Mouse (Mus musculus) heart, postnatal 0 days (tissue): ENCODE data around the gene Cacng5. TPM values are rescaled to one million over a fixed set of nuclear protein-coding genes. Genes with fewer than 3 reads are reported as not detected.

ENCODE experiments used
- ATAC-seq: fragments of 200-750 bp; cut with Nextera tagmentation; 2 replicates; pipeline ENCODE4 v1.8.0; 2017; ENCODE audit warnings: low read depth, moderate number of reproducible peaks, moderate library complexity; ENCODE audit not compliant: insufficient read depth
- DNase-seq: peaks from one replicate; pipeline ENCODE4 v3.0.0-alpha.2; 2016; ENCODE audit warnings: low spot score
- H3K27ac ChIP-seq: fragments of 300-500 bp; sonication (generic); 2 replicates; pipeline ENCODE4 v1.5.1; 2014; ENCODE audit warnings: low read depth, mild to moderate bottlenecking
- H3K27me3 ChIP-seq: fragments of 300-500 bp; sonication (generic); 2 replicates; pipeline ENCODE4 v1.6.1; 2014; ENCODE audit warnings: low read length, mixed read lengths; ENCODE audit not compliant: control insufficient read depth, insufficient read depth
- H3K36me3 ChIP-seq: fragments of 300-500 bp; sonication (generic); replicated peaks from 2 replicates; pipeline ENCODE4 v1.6.1; 2014; ENCODE audit warnings: low read length, mixed read lengths; ENCODE audit not compliant: control insufficient read depth, insufficient read depth
- H3K4me1 ChIP-seq: fragments of 300-500 bp; sonication (generic); 2 replicates; pipeline ENCODE4 v1.6.1; 2014; ENCODE audit warnings: antibody characterized with exemption; ENCODE audit not compliant: control insufficient read depth, insufficient read depth
- H3K4me2 ChIP-seq: fragments of 300-500 bp; sonication (generic); 2 replicates; pipeline ENCODE4 v1.6.1; 2014; ENCODE audit warnings: low read depth, mild to moderate bottlenecking, low read length, moderate library complexity
- H3K4me3 ChIP-seq: fragments of 300-500 bp; sonication (generic); 2 replicates; pipeline ENCODE4 v1.5.1; 2014; ENCODE audit warnings: low read depth, low read length
- H3K9ac ChIP-seq: fragments of 300-500 bp; sonication (generic); replicated peaks from 2 replicates; pipeline ENCODE4 v1.6.1; 2014; ENCODE audit warnings: low read depth, low read length, mixed read lengths
- H3K9me3 ChIP-seq: fragments of 300-500 bp; sonication (generic); replicated peaks from 2 replicates; pipeline ENCODE4 v1.6.1; 2016; ENCODE audit warnings: low read length; ENCODE audit not compliant: control insufficient read depth
- CTCF ChIP-seq: IDR thresholded peaks from 2 replicates; pipeline ENCODE4 v1.5.1; 2016; ENCODE audit warnings: antibody characterized with exemption, control low read depth, low read depth
- EP300 ChIP-seq: IDR thresholded peaks from 2 replicates; pipeline ENCODE4 v1.6.1; 2016; ENCODE audit warnings: antibody characterized with exemption, low read depth
- WGBS: fragments of 180-500 bp; shearing (Covaris S2); extraction: QIAGEN DNeasy Blood & Tissue Kit; methylation state at CpG from one replicate; pipeline ENCODE4 v1.1.7; 2014; 5-methylcytosine and 5-hydroxymethylcytosine counted together
- polyA plus RNA-seq: library from polyadenylated mRNA; unstranded; fragments of >200 nt; fragmentation: Nextera tagmentation; extraction: Ambion mirVana; gene quantifications from 2 replicates; pipeline ENCODE4 v1.2.1, GENCODE M21; 2015
- total RNA-seq: library from RNA; depleted of rRNA; stranded (reverse); fragments of >200 nt; gene quantifications from 2 replicates; pipeline ENCODE4 v1.2.3, GENCODE M21; 2014; ENCODE audit warnings: low replicate concordance

Cacng5 gene
- total and polyA plus RNA-seq, 2 experiments from 2014 or later: not detected

DNA sequence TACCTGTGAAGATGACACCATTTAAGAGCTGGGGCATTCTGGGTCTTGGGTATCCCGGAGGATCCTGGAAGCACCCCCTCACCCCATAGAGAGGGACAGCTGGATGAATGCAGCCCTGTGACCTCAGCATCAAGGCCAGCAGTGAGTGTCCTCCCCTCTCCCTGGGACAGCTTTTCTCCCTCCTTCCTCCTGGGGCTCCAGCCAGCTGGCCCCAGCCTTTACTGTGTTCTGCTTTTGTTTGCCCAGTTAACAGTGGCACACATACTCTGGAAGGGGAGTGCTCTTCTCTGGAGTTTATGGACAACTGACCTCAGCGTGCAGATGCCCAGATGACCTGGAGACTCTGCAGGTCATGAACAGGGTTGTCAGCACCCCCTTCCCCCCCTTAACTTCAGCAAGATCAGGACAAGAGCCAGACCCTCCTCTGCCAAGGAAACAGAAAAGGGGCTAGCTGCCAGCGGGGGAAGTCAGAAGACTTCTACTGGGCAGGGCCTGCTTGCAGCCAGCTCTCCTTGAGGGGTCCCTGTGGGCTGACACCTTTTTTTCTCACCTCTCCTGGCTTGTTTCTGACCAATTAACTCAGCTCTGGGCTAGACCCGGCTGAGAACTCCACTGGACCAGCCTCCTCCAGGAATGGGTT is 10.8 kb downstream of the Cacng5 start:
- Histone ChIP-seq H3K27me3 (no peaks in the 10 kb centered on the region), H3K4me3 (no peak overlapping the region), H3K36me3 (no peaks in the 10 kb centered on the region), H3K9me3 (no peaks in the 10 kb centered on the region), H3K4me1 (no peaks in the 10 kb centered on the region), H3K4me2 (no peak overlapping the region), H3K9ac (no peak overlapping the region), H3K27ac (no peak overlapping the region)
- ATAC-seq: no peak
- 15% methylated on average over 4 of the region's 4 CpGs for WGBS
- no peak for TF ChIP-seq EP300
- no peak for TF ChIP-seq CTCF
- DNase-seq: no peak

GRCm38 (mm10) chr11:107900470-107900869 is 14.4 kb downstream of the Cacng5 start:
- ATAC-seq (no peak), DNase-seq (no peak)
- no peaks in the 10 kb centered on the region for H3K36me3 ChIP-seq
- no peaks in the 10 kb centered on the region for H3K9me3 ChIP-seq
- no peaks in the 10 kb centered on the region for H3K27me3 ChIP-seq
- H3K4me2 ChIP-seq: no peak overlapping the region
- WGBS: 43% methylated on average over 4 of the region's 4 CpGs
- no peak overlapping the region for H3K9ac ChIP-seq
- H3K4me3 ChIP-seq: no peak overlapping the region
- TF ChIP-seq EP300: no peak
- H3K27ac ChIP-seq: no peak overlapping the region
- no peaks in the 10 kb centered on the region for H3K4me1 ChIP-seq

- Histone ChIP-seq H3K27me3 (no peaks in the 10 kb centered on the region), H3K4me2 (no peak overlapping the region), H3K27ac (no peak overlapping the region), H3K4me1 (no peaks in the 10 kb centered on the region), H3K36me3 (no peaks in the 10 kb centered on the region), H3K4me3 (no peak overlapping the region), H3K9me3 (no peaks in the 10 kb centered on the region), H3K9ac (no peak overlapping the region)
- TF ChIP-seq CTCF: no peak
- no peak for TF ChIP-seq EP300
- ATAC-seq: no peak
- DNase-seq: no peak
- WGBS: 41% methylated on average over 2 of the region's 2 CpGs
Observed at GRCm38 (mm10) chr11:107898698-107899097, 16.2 kb downstream of the Cacng5 start.

DNA sequence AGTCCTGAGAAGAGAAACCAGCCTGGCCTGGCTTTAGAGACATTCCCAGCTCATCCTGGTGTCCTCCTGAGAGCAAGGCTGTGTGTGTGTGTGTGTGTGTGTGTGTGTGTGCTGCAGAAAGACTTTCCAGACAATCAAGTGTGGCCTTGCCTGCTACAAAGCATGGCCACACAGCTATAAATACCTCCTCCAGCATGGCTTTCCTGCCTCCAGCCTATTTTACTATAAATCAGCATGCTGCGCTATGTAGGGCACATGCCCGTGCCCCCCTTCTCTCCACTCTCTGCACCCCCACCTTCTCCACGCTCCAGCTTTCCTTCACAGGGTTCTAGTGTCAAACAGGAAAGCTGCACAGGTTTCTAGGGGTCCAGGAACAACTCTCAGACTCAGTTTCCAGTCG is 19.2 kb downstream of the Cacng5 start:
- Histone ChIP-seq H3K9me3 (no peaks in the 10 kb centered on the region), H3K9ac (no peak overlapping the region), H3K4me2 (no peak overlapping the region), H3K4me1 (no peaks in the 10 kb centered on the region), H3K4me3 (no peak overlapping the region), H3K27me3 (no peaks in the 10 kb centered on the region), H3K36me3 (no peaks in the 10 kb centered on the region), H3K27ac (no peak overlapping the region)
- TF ChIP-seq EP300 (no peak), CTCF (no peak)
- WGBS: 52% methylated on average over 4 of the region's 4 CpGs
- no peak for ATAC-seq
- no peak for DNase-seq

DNA sequence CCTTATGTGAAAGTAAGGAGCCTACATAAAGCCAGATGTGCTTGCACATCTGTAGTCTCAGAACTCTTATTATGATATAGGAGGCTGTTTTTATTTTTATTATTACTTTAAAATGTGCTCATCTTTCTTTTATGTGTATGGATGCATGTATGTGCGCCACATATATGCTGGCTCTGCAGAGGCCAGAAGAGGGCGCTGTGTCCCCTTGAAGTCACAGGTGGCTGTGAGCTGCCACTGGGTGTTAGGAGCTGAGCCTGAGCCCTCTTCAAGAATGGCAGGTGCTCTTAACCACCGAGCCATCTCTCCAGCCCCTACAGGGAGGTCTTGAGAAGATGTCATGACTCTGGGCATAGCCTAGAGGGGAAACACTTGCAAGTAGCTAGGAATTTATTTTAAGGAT is 23.5 kb downstream of the Cacng5 start:
- Histone ChIP-seq H3K27me3 (no peaks in the 10 kb centered on the region), H3K9me3 (no peaks in the 10 kb centered on the region), H3K4me3 (no peak overlapping the region), H3K4me1 (no peaks in the 10 kb centered on the region), H3K4me2 (no peak overlapping the region), H3K27ac (no peak overlapping the region), H3K9ac (no peak overlapping the region), H3K36me3 (no peaks in the 10 kb centered on the region)
- no peak for DNase-seq
- no peak for TF ChIP-seq EP300
- no peak for TF ChIP-seq CTCF
- ATAC-seq: no peak
- WGBS: 85% methylated on average over 3 of the region's 3 CpGs

DNA sequence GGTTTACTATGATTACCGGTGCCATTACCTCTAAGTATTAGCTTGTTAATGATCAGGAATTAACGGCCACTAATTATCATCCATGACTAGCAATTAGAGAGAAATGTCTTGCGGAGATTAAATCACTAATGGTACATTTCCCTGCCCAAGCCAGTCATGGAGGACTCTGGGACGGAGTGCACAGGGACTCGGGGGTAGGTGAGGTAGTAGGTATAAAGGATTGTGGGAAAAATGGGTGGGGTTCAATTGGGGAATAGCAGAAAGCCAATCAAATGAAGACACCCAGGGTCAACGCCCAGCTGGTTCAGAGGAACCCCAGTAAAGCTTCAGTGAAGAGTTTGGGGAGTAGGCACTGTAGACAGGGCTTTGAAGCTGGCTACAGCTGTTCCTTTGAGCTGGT is 27.5 kb downstream of the Cacng5 start:
- no peaks in the 10 kb centered on the region for H3K36me3 ChIP-seq
- no peaks in the 10 kb centered on the region for H3K9me3 ChIP-seq
- no peak overlapping the region for H3K9ac ChIP-seq
- WGBS: 78% methylated on average over 6 of the region's 6 CpGs
- no peak overlapping the region for H3K4me3 ChIP-seq
- ATAC-seq: no peak
- H3K4me2 ChIP-seq: no peak overlapping the region
- no peak overlapping the region for H3K27ac ChIP-seq
- no peaks in the 10 kb centered on the region for H3K4me1 ChIP-seq
- DNase-seq: no peak
- H3K27me3 ChIP-seq: no peaks in the 10 kb centered on the region
- TF ChIP-seq EP300 (no peak), CTCF (no peak)
